In the genomic region with DNA sequence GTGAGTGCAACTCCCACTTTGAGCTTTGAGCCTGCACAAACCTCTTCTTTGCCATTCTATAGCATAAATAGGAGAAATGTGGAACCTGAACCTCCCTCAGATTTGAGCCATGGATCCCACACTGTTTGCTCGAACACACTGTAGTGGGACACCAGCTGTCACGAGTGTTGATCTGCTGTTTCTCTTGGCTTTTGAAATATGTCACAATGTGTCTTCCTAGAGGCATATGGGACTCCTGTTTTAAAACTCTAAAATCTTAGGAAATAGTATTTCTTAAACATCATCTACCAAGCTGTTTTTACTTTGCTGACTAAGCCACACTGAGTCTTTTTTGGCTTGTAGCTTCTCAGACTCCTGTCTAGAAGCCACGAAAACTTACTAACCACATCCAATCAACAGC, we compare ENCODE assay signal across 22 mouse cellular contexts.
DNase-seq lines count a peak whose midpoint lies in the region; ATAC-seq and TF ChIP-seq lines count a peak whose summit lies in the region.
"Had no signal": no experiment of that assay in that cellular context is flagged by ENCODE, and none has a peak within 500 bp of the region (broad histone marks: within the 10 kb centered on the region; RNA-seq: fewer than 3 reads in every experiment).

No protein-coding gene starts in this region.

- H3K4me3 ChIP-seq in forebrain, embryonic 16.5 days (replicated peaks; ENCODE audit: low read length) = no peak overlapping the region
- no peak overlapping the region for H3K4me3 ChIP-seq in forebrain, embryonic 10.5 days
- H3K4me3 ChIP-seq in left cerebral cortex, adult 2 months = no peak overlapping the region
- H3K4me3 ChIP-seq in layer of hippocampus, adult 2 months = no peak overlapping the region
- H3K4me3 ChIP-seq in liver, embryonic 12.5 days = no peak overlapping the region
- H3K4me3 ChIP-seq: embryonic facial prominence, embryonic 10.5 days; heart, embryonic 10.5 days; hindbrain, embryonic 10.5 days; limb, embryonic 13.5 days; midbrain, embryonic 10.5 days; stomach, embryonic 15.5 days had no signal

- peak; percentile 51; the same call in 1 of the 2 replicates for ATAC-seq in forebrain, embryonic 16.5 days
- ATAC-seq in liver, embryonic 12.5 days = no peak
- ATAC-seq: hindbrain, postnatal 0 days; intestine, postnatal 0 days had no signal

- H3K4me2 ChIP-seq in forebrain, embryonic 16.5 days (ENCODE audit: low read length) = no peak overlapping the region
- H3K4me2 ChIP-seq in liver, embryonic 12.5 days = no peak overlapping the region
- H3K4me2 ChIP-seq: limb, embryonic 13.5 days; stomach, embryonic 15.5 days had no signal

- H3K27me3 ChIP-seq in forebrain, embryonic 16.5 days (replicated peaks; ENCODE audit: control insufficient read depth, insufficient read depth, low read length) = no peaks in the 10 kb centered on the region
- no peaks in the 10 kb centered on the region for H3K27me3 ChIP-seq in forebrain, embryonic 10.5 days (ENCODE audit: poor library complexity, severe bottlenecking)
- H3K27me3 ChIP-seq in liver, embryonic 12.5 days (replicated peaks) = no peaks in the 10 kb centered on the region
- H3K27me3 ChIP-seq: limb, embryonic 13.5 days; stomach, embryonic 15.5 days had no signal

- DNase-seq in forebrain, embryonic 10.5 days (ENCODE audit: extremely low spot score, low spot score) = no peak
- peak; percentile 17 for DNase-seq in left cerebral cortex, adult 11 months (ENCODE audit: low spot score)
- DNase-seq in left cerebral cortex, adult 2 months (ENCODE audit: extremely low spot score in 1 of 2, low spot score in 2 of 2) = no peak
- peak; percentile 41 to 52 for DNase-seq in layer of hippocampus, adult 2 months (ENCODE audit: low spot score in 2 of 2)
- DNase-seq in left cerebral cortex, postnatal 36 days (ENCODE audit: low spot score in 2 of 2) = peak; percentile 13 to 14
- DNase-seq in ovary, postnatal 36 days (ENCODE audit: low spot score) = no peak
- DNase-seq: adrenal gland, postnatal 36 days; cerebellum, adult 2 months; thymus, adult 2 months had no signal

- H3K36me3 ChIP-seq in forebrain, embryonic 16.5 days (ENCODE audit: control insufficient read depth, insufficient read depth) = no peaks in the 10 kb centered on the region
- H3K36me3 ChIP-seq in forebrain, embryonic 10.5 days (replicated peaks) = no peaks in the 10 kb centered on the region
- H3K36me3 ChIP-seq in liver, embryonic 12.5 days = no peaks in the 10 kb centered on the region
- H3K36me3 ChIP-seq: embryonic facial prominence, embryonic 10.5 days; G1E; heart, embryonic 10.5 days; hindbrain, embryonic 10.5 days; limb, embryonic 13.5 days; midbrain, embryonic 10.5 days; stomach, embryonic 15.5 days had no signal

- intact Hi-C loops in left cerebral cortex, adult 2 months (cut with DNase I) = loop anchor here (5.0 kb wide), 1 partner anchor 99 kb away; a partner anchor contains a TSS
- intact Hi-C loops in left cerebral cortex, postnatal 36 days (cut with DNase I) = no loop called here

- WGBS in forebrain, embryonic 16.5 days = 55% methylated on average over 3 of the region's 3 CpGs
- 95% methylated on average over 3 of the region's 3 CpGs for WGBS in forebrain, embryonic 10.5 days
- 62% methylated on average over 3 of the region's 3 CpGs for WGBS in liver, embryonic 12.5 days (ENCODE audit: insufficient replicate concordance)

- no peak overlapping the region for H3K27ac ChIP-seq in forebrain, embryonic 16.5 days (ENCODE audit: low read length)
- no peak overlapping the region for H3K27ac ChIP-seq in forebrain, embryonic 10.5 days
- no peak overlapping the region for H3K27ac ChIP-seq in left cerebral cortex, adult 2 months
- H3K27ac ChIP-seq in layer of hippocampus, adult 2 months = no peak overlapping the region
- H3K27ac ChIP-seq in liver, embryonic 12.5 days = no peak overlapping the region
- H3K27ac ChIP-seq: embryonic facial prominence, embryonic 10.5 days; heart, embryonic 10.5 days; hindbrain, embryonic 10.5 days; hindbrain, postnatal 0 days; limb, embryonic 13.5 days; liver, embryonic 14.5 days; macrophage; midbrain, embryonic 10.5 days; stomach, embryonic 15.5 days had no signal

- 0 out of 2 replicates have a peak, but pooled peaks cover 2% of the 10 kb centered on the region for H3K4me1 ChIP-seq in forebrain, embryonic 16.5 days (replicated peaks; ENCODE audit: control insufficient read depth, insufficient read depth, low read length)
- H3K4me1 ChIP-seq in forebrain, embryonic 10.5 days = no peaks in the 10 kb centered on the region
- H3K4me1 ChIP-seq in liver, embryonic 12.5 days = no peaks in the 10 kb centered on the region
- H3K4me1 ChIP-seq: embryonic facial prominence, embryonic 10.5 days; heart, embryonic 10.5 days; hindbrain, embryonic 10.5 days; limb, embryonic 13.5 days; midbrain, embryonic 10.5 days; stomach, embryonic 15.5 days had no signal

- H3K9me3 ChIP-seq in forebrain, embryonic 16.5 days (ENCODE audit: control insufficient read depth, low read length) = no peaks in the 10 kb centered on the region
- no peaks in the 10 kb centered on the region for H3K9me3 ChIP-seq in forebrain, embryonic 10.5 days
- H3K9me3 ChIP-seq in liver, embryonic 12.5 days (replicated peaks) = no peaks in the 10 kb centered on the region
- H3K9me3 ChIP-seq: embryonic facial prominence, embryonic 10.5 days; G1E; heart, embryonic 10.5 days; hindbrain, embryonic 10.5 days; limb, embryonic 13.5 days; midbrain, embryonic 10.5 days; stomach, embryonic 15.5 days had no signal

- no peak overlapping the region for H3K9ac ChIP-seq in forebrain, embryonic 16.5 days (replicated peaks; ENCODE audit: low read depth, low read length)
- no peak overlapping the region for H3K9ac ChIP-seq in liver, embryonic 12.5 days
- H3K9ac ChIP-seq: limb, embryonic 13.5 days; liver, embryonic 14.5 days; stomach, embryonic 15.5 days had no signal

- TF ChIP-seq CTCF in left cerebral cortex, adult 2 months (IDR thresholded peaks at IDR 0.05) = no peak
- no peak for TF ChIP-seq CTCF in layer of hippocampus, adult 2 months (conservative IDR thresholded peaks at IDR 0.05)

Comparison
In these comparisons a context has a peak if more than half of its experiments do, and no peak if none do; other contexts are left out.
1. DNase-seq: peak in left cerebral cortex, adult 11 months (single experiment), layer of hippocampus, adult 2 months (2 of 2) and left cerebral cortex, postnatal 36 days (2 of 2); none in forebrain, embryonic 10.5 days (single experiment), left cerebral cortex, adult 2 months (0 of 2) and ovary, postnatal 36 days (single experiment).